Mouse (Mus musculus) embryonic facial prominence, embryonic 13.5 days (tissue): Measurements from ENCODE around the gene Dclk3. TPM values are rescaled to one million over a fixed set of nuclear protein-coding genes. Genes with fewer than 3 reads are reported as not detected.

Source experiments
- ATAC-seq: fragments of 200-750 bp; cut with Nextera tagmentation; 2 replicates; pipeline ENCODE4 v1.8.0; 2017; ENCODE audit warnings: low read depth; ENCODE audit not compliant: insufficient number of reproducible peaks, insufficient read depth, low FRiP score, low TSS enrichment
- H3K27ac ChIP-seq: fragments of 300-500 bp; sonication (generic); 2 replicates; pipeline ENCODE4 v1.5.1; 2015; ENCODE audit warnings: moderate library complexity, mild to moderate bottlenecking, inconsistent platforms
- H3K27me3 ChIP-seq: fragments of 300-500 bp; sonication (generic); 2 replicates; pipeline ENCODE4 v1.6.1; 2015; ENCODE audit warnings: mild to moderate bottlenecking, inconsistent platforms
- H3K36me3 ChIP-seq: fragments of 300-500 bp; sonication (generic); 2 replicates; pipeline ENCODE4 v1.6.1; 2015; ENCODE audit warnings: mild to moderate bottlenecking, inconsistent platforms
- H3K4me1 ChIP-seq: fragments of 300-500 bp; sonication (generic); 2 replicates; pipeline ENCODE4 v1.6.1; 2015; ENCODE audit warnings: inconsistent platforms
- H3K4me2 ChIP-seq: fragments of 300-500 bp; sonication (generic); 2 replicates; pipeline ENCODE4 v1.6.1; 2015; ENCODE audit warnings: moderate library complexity, mild to moderate bottlenecking, inconsistent platforms
- H3K4me3 ChIP-seq: fragments of 300-500 bp; sonication (generic); 2 replicates; pipeline ENCODE4 v1.5.1; 2015; ENCODE audit warnings: mild to moderate bottlenecking, inconsistent platforms
- H3K9ac ChIP-seq: fragments of 300-500 bp; sonication (generic); 2 replicates; pipeline ENCODE4 v1.6.1; 2015; ENCODE audit warnings: mild to moderate bottlenecking, inconsistent platforms
- H3K9me3 ChIP-seq: fragments of 300-500 bp; sonication (generic); 2 replicates; pipeline ENCODE4 v1.6.1; 2016; ENCODE audit warnings: inconsistent platforms
- WGBS: fragments of 180-500 bp; shearing (Covaris S2); methylation state at CpG from one replicate; pipeline ENCODE4 v1.1.7; 2015; ENCODE audit warnings: mixed read lengths; 5-methylcytosine and 5-hydroxymethylcytosine counted together
- polyA plus RNA-seq: library from polyadenylated mRNA; unstranded; fragments of >200 nt; fragmentation: Nextera tagmentation; extraction: Ambion mirVana; gene quantifications from 2 replicates; pipeline ENCODE4 v1.2.1, GENCODE M21; 2015

The Dclk3 gene
- polyA plus RNA-seq, 1 experiment from 2014 or later = 5.6 TPM

DNA sequence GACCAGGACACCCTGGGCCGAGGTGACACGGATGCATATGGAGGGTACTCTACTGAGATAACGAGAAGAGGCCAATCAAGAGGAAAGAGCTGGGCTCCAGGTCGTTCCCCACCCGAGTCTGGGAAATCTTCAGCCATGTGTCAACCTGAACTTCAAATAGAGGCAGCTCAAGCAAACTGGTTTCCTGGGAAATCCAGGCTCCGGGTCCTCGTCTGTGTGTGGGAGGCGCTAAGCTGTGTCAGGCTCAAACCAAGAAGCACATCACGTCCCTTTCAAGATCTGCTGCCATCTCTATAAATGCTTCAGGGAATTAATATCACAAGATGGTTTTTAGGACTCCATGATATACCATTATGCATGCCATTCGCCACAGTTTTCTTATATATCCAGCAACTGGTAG lies 30.5 kb upstream of the Dclk3 start:
- WGBS = 76% methylated on average over 10 of the region's 10 CpGs
- Histone ChIP-seq H3K4me3 (no peak overlapping the region), H3K36me3 (no peaks in the 10 kb centered on the region), H3K4me2 (no peak overlapping the region), H3K9me3 (no peaks in the 10 kb centered on the region), H3K9ac (no peak overlapping the region), H3K27ac (no peak overlapping the region; the same call in 1 of the 2 replicates), H3K4me1 (peaks cover 7% of the 10 kb centered on the region; the same call in 1 of the 2 replicates), H3K27me3 (no peaks in the 10 kb centered on the region)
- ATAC-seq = no peak

DNA sequence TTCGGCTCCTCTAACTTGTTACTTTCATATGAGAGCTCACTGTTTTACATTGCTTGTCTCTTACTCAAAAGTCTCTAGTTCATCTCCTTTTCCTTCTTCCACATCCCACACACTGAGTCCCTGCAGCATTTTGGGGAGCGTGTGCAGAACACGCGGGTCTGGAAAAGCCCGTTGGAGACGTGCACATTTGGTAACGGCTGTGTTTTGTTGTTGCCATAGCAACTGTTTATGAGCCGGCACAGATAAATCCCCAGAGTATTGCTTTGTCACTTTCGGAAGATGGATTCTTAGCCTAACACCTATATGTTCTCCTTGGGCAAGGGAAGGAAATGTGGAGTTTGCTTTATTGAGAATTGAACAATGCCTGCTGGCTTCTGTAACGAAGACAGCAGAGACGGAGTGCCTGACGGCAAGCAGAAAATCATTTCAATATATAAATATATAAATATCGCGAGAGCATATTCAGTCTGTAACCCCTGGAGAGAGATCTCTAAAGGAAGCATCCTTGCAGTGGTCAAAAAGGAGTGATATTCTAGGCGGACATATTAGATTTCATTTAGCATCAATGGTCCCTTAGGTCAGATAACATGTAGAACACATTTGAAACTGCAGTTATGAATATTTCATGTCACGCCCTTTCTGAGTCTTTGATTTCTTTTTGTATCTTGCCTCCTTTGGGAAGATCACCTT lies 26.3 kb upstream of the Dclk3 start:
- Histone ChIP-seq H3K4me1 (peaks cover 7% of the 10 kb centered on the region; the same call in 1 of the 2 replicates), H3K36me3 (no peaks in the 10 kb centered on the region), H3K4me2 (no peak overlapping the region), H3K27ac (no peak overlapping the region), H3K27me3 (no peaks in the 10 kb centered on the region), H3K4me3 (no peak overlapping the region), H3K9ac (no peak overlapping the region), H3K9me3 (no peaks in the 10 kb centered on the region)
- WGBS = 75% methylated on average over 16 of the region's 16 CpGs
- ATAC-seq = no peak

DNA sequence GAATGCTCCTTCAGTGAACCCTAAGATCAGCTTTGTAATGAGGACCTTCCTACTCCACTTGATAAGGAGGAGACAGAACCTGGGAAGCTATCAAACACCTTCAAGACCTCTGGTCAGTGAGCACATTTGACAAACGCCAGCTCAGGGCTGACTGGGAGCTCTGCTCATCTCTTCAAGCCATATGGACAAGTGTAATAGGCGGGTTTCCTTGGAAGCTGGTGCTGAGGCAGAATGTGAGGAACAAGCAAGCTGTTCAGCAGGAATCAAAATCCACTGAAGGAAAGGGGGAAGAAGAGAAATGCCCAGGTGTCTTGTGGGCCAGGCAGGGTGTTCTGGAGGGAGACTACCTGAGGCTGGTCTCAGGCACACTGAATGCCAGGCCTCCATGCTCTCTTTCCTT lies 17.0 kb upstream of the Dclk3 start:
- Histone ChIP-seq H3K4me3 (no peak overlapping the region), H3K36me3 (no peaks in the 10 kb centered on the region), H3K9ac (no peak overlapping the region), H3K4me1 (no peaks in the 10 kb centered on the region), H3K27me3 (no peaks in the 10 kb centered on the region), H3K27ac (no peak overlapping the region), H3K4me2 (no peak overlapping the region), H3K9me3 (no peaks in the 10 kb centered on the region)
- ATAC-seq = no peak
- WGBS = 80% methylated on average over 2 of the region's 2 CpGs

DNA sequence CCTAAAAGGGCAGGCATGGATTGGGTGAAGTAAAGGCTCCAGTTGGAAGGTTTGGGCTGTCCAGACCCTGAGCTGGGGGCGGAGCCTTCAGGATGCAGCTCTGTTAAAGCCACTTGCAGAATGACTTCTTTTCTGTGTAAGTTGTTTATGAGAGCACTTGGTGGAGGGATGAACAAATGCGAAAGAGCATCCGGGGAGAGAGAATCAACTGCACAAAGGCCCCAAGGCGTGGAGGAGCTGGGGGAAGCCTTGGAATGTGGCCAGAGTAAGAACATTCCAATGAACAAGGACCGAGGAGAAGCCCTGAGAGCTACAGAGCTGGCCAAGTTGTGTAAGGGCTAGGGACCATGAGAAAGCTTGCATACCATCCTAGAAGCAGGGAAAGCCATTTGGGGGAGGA lies 16.3 kb upstream of the Dclk3 start:
- WGBS = 53% methylated on average over 5 of the region's 5 CpGs
- H3K9ac ChIP-seq = no peak overlapping the region
- H3K4me2 ChIP-seq = no peak overlapping the region
- H3K27me3 ChIP-seq = no peaks in the 10 kb centered on the region
- no peaks in the 10 kb centered on the region for H3K4me1 ChIP-seq
- no peak overlapping the region for H3K4me3 ChIP-seq
- H3K36me3 ChIP-seq = no peaks in the 10 kb centered on the region
- ATAC-seq = no peak
- H3K9me3 ChIP-seq = no peaks in the 10 kb centered on the region
- H3K27ac ChIP-seq = no peak overlapping the region

DNA sequence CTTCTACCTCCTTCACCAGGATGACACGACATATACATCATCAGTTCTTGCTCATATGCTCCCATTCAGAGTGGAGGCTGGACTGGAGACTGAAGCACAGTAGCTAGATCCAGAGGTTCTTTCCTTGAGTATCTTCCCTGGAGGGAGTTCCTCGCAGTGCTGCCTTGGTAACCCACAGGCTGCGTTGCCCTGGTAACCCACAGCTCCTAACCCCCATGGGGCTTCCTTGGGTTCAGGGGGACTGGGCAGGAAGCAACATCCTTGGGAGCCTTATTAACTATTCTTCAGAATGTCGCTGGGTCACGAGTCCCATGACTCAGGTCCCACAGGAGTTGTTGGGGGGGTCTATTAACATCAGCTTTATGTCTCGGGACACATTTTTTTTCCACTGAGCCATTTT lies 13.8 kb upstream of the Dclk3 start:
- WGBS = 68% methylated on average over 6 of the region's 6 CpGs
- Histone ChIP-seq H3K27me3 (no peaks in the 10 kb centered on the region), H3K27ac (no peak overlapping the region), H3K4me1 (no peaks in the 10 kb centered on the region), H3K36me3 (no peaks in the 10 kb centered on the region), H3K9me3 (no peaks in the 10 kb centered on the region), H3K4me2 (no peak overlapping the region), H3K4me3 (no peak overlapping the region), H3K9ac (no peak overlapping the region)
- no peak for ATAC-seq

DNA sequence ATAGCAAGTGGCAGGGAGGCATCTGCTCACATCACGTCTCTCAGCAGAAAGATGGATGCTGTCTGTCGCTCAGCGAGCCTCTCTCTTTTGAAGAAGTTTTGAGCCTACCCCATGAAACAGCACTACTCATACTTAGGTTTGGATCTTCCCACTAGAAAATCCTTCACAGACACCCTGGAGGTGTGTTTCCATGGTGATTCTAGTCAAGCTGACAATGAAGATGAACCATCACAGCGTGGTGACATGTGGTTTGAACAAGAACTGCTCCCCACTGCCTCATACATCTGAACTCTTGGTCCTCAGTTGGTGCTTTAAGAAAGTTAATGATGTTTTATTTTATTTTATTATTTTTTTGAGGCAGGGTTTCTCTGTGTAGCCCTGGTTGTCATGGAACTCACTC lies 12.9 kb upstream of the Dclk3 start:
- Histone ChIP-seq H3K36me3 (no peaks in the 10 kb centered on the region), H3K4me1 (no peaks in the 10 kb centered on the region), H3K4me3 (no peak overlapping the region), H3K4me2 (no peak overlapping the region), H3K27ac (no peak overlapping the region), H3K9ac (no peak overlapping the region), H3K27me3 (no peaks in the 10 kb centered on the region), H3K9me3 (no peaks in the 10 kb centered on the region)
- no peak for ATAC-seq
- 83% methylated on average over 4 of the region's 4 CpGs for WGBS

DNA sequence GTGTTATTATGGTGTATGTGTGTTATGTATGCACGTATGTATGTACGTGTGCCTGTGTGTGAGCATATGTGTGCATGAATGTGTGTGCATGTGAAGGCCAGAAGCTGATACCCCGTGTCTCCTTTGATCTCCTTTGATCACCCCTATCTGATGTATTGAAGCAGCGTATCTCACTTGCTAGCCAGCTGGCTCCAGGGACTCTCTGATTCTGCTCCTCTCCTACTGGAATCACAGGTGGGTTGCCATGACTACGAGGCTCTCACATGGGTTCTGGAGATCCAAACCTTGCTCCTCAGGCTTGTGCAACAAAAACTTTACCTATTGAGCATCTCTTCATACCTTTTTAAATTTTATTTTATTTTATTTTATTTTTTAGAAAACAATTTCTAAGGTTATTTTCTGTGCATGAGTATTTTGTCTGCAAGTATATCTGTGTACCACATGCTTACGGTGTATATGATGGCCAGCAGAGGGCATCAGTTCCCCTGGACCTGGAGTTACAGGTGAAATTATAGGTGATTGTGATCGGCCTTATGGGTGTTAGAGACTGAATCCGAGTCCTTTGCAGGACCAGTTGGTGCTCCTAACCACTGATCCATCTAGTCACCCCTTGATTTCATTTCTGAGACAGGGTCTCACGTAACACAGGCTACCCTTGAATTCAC lies 10.9 kb upstream of the Dclk3 start:
- Histone ChIP-seq H3K27me3 (no peaks in the 10 kb centered on the region), H3K4me3 (no peak overlapping the region), H3K9ac (no peak overlapping the region), H3K4me2 (no peak overlapping the region), H3K9me3 (no peaks in the 10 kb centered on the region), H3K36me3 (no peaks in the 10 kb centered on the region), H3K4me1 (no peaks in the 10 kb centered on the region), H3K27ac (no peak overlapping the region)
- WGBS = 82% methylated on average over 9 of the region's 9 CpGs
- ATAC-seq = no peak

DNA sequence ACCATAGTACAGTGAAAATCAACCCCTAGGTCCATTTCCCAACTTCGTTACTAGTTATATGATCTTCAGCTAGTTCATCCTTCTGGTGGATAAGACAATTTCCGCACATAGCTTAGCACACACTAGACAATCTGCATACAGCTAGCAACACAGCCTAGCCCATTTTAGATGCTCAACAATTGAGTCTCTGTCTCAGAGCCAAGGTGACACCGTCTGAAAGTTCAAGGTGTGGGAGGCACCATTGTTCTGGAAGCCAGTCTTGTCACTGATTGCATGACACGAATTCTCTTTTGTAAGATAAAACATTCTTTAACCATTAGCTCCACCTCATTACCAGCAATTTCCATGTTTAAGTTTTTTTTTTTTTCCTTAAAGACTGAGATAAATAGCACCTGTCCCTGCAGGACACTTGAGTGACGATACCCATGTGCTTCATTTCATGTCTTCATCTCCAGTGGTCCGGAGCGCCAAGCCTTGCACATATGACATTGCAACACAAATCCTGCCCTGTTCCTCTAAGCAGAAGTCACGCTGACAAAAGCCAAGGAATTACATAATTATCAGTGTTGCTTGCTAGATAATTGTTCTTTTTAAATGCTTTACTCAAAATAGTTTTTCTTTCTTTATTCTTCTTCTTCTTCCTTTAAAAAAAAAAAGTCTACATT lies 10.1 kb upstream of the Dclk3 start:
- Histone ChIP-seq H3K27me3 (no peaks in the 10 kb centered on the region), H3K4me3 (no peak overlapping the region), H3K36me3 (no peaks in the 10 kb centered on the region), H3K4me1 (no peaks in the 10 kb centered on the region), H3K9me3 (no peaks in the 10 kb centered on the region), H3K27ac (no peak overlapping the region), H3K4me2 (no peak overlapping the region), H3K9ac (no peak overlapping the region)
- ATAC-seq = no peak
- 76% methylated on average over 8 of the region's 8 CpGs for WGBS

DNA sequence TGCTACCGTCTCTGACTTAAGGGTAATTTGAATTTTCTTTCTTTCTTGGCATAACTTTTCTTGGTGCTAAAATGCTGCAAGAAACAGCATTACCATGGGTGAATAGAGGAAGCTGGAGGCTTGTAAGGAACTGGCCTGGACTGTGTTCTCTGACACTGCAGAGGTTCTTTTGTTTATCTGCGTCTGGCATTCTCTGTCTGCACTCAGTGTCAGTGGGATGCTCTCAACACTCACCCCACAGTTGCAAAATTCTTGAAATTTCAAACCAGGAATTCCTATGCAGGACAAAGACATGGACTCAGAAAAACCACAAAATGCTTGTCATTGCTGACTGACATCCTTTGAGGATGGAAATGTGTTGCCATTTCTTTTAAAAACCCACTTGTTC lies 9.5 kb upstream of the Dclk3 start:
- Histone ChIP-seq H3K9me3 (no peaks in the 10 kb centered on the region), H3K27me3 (no peaks in the 10 kb centered on the region), H3K4me1 (no peaks in the 10 kb centered on the region), H3K36me3 (no peaks in the 10 kb centered on the region), H3K27ac (no peak overlapping the region), H3K9ac (no peak overlapping the region), H3K4me2 (no peak overlapping the region), H3K4me3 (no peak overlapping the region)
- no peak for ATAC-seq
- WGBS = 54% methylated on average over 2 of the region's 2 CpGs

DNA sequence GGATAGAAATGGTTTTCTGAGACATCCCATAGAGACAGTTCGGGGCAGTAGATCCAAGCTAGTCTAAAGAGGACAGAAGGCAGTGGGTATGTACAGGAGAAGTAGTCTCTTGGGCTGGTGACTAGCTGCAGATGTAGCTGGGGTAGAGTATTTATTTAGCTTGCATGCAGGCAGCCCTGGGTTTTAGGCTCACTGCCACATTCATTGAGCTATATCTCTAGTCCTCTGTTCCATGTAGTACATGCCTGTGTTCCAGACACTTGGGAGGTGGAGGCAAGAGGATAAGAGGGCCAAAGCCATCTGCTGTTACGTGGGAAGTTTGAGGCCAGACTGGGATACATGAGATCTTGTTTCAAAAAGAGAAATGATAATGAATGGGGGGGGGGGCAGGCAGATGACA lies 3.5 kb upstream of the Dclk3 start:
- H3K9ac ChIP-seq = no peak overlapping the region
- WGBS = 78% methylated on average over 2 of the region's 2 CpGs
- peaks cover 8% of the 10 kb centered on the region for H3K4me1 ChIP-seq
- no peaks in the 10 kb centered on the region for H3K36me3 ChIP-seq
- no peaks in the 10 kb centered on the region for H3K9me3 ChIP-seq
- H3K27ac ChIP-seq = no peak overlapping the region
- H3K4me3 ChIP-seq = no peak overlapping the region
- H3K27me3 ChIP-seq = peaks cover 33% of the 10 kb centered on the region
- H3K4me2 ChIP-seq = no peak overlapping the region
- no peak for ATAC-seq

DNA sequence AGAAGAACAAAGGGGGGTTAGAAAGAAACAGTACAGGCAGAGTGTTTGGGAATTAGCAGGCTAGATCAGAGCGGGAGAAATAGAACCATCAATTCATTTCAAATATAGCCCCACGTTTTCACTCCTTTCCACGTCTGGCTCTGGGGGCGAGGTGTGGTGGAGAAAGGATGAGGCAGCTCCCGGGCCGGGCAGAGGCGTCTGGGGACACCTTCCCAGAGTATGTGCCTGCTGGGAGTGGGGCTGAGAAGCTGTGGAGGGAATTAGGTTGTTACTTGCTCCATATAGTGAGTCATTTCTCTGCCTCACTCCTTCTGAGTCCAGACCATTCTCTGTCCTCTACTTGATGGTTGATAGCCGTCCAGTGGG lies 938 bp downstream of the Dclk3 start:
- WGBS = 41% methylated on average over 8 of the region's 8 CpGs

DNA sequence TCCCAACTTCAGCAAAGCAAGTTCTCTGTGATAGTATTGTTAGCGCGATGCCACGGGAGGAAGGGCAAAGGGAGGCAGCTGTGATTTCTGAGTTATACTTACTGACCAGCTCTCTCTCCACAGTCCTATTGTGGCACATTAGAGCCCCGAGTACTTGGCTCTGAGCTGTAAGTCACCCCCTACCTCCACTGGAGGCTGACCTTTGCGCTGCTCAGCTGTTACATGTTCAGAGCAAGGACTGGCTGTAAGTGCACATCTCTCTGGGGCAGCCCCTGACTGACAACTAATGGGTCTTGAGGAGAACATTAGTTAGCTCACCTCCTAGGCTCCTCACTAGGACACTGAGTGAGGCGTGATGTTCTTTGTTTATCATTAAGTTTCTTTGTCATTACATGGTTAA lies 1.6 kb downstream of the Dclk3 start:
- Histone ChIP-seq H3K36me3 (no peaks in the 10 kb centered on the region), H3K4me3 (0 out of 2 replicates have a peak overlapping the region, but pooled peaks have one; percentile 55), H3K27ac (no peak overlapping the region), H3K9me3 (no peaks in the 10 kb centered on the region), H3K4me1 (peaks cover 20% of the 10 kb centered on the region), H3K9ac (no peak overlapping the region), H3K27me3 (peaks cover 37% of the 10 kb centered on the region), H3K4me2 (peak overlapping the region; percentile 79)
- no peak for ATAC-seq
- WGBS = 81% methylated on average over 6 of the region's 6 CpGs

More for the DNA sequence above, 938 bp downstream of the Dclk3 start:
- Histone ChIP-seq H3K27me3 (peaks cover 37% of the 10 kb centered on the region), H3K4me3 (peak overlapping the region; percentile 55), H3K4me2 (peak overlapping the region; percentile 79), H3K36me3 (no peaks in the 10 kb centered on the region), H3K9ac (no peak overlapping the region), H3K9me3 (no peaks in the 10 kb centered on the region), H3K4me1 (peaks cover 20% of the 10 kb centered on the region), H3K27ac (no peak overlapping the region)
- no peak for ATAC-seq
